Mouse (Mus musculus): ENCODE measurements around the gene Knstrn.

Knstrn gene

GRCm38 (mm10) chr2:118813981-118814836 is at the start of gene Knstrn:
Knstrn (plus strand) TSS chr2:118814003.
- CTCF ChIA-PET: interaction anchor here (0.6 to 0.7 kb wide), 4 partner anchors 25 to 209 kb away, joined by 3 to 5 read pairs (median 3); no protein-coding TSS in a partner anchor

DNA sequence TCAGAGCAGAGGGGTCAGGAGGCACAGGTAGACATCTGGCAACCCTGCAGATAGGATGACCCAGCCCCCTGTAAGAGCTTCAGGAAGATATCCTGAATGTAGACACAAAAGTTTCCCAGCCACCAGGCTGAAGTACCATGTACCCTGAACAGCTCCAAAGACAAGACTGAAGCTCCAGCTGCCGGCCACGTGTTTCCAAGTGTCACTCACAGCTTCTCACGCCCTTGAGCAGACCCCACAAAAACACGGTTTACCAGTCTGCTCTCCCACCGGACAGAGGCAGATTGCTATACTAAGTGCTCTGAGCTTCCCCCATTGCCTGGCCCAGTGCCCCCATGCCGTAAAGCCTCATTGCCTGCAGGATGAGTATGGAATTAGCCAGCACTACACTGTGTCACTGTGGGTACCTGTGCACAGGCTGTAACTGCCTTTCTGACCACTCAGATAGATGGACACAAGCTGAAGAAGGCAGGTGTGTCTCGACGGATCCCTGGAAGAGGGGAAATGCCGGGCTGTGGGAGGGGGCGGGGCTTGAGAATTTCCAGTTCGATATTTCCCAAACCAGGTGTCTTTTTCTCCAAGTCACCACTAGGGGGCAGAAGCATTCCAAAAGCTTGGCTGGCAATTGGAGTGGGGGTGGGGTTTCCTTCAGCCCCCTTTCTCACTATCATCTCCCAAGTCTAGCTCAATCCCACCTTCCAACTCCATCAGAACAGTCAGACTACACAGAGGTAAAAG is 49.5 kb upstream of the Knstrn start:
- CTCF ChIA-PET: interaction anchor here (0.5 to 2.0 kb wide), 6 partner anchors 12 to 427 kb away, joined by 3 to 10 read pairs (median 3); no protein-coding TSS in a partner anchor

DNA sequence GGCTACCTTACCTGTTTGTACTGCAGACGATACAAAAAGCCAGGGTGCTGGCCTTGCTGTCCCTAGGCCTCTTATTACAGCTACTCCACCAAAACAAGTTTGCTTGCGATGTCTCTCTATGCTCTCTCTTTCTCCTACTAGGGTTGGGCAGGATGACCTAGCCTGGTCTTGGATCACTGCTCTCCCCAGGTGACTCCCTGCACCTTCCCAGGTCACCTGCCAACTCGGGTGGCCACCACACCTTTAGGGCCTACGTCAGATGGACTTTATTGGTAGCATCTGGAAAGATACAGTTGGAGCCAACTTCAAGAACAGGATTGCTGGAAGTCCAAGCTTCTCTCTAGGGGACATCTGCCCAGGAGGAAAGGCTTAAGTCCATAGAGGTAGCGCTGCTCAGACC is 48.9 kb upstream of the Knstrn start:
- CTCF ChIA-PET: interaction anchor here (0.6 to 2.0 kb wide), 4 partner anchors 13 to 427 kb away, joined by 3 to 10 read pairs (median 4); no protein-coding TSS in a partner anchor

DNA sequence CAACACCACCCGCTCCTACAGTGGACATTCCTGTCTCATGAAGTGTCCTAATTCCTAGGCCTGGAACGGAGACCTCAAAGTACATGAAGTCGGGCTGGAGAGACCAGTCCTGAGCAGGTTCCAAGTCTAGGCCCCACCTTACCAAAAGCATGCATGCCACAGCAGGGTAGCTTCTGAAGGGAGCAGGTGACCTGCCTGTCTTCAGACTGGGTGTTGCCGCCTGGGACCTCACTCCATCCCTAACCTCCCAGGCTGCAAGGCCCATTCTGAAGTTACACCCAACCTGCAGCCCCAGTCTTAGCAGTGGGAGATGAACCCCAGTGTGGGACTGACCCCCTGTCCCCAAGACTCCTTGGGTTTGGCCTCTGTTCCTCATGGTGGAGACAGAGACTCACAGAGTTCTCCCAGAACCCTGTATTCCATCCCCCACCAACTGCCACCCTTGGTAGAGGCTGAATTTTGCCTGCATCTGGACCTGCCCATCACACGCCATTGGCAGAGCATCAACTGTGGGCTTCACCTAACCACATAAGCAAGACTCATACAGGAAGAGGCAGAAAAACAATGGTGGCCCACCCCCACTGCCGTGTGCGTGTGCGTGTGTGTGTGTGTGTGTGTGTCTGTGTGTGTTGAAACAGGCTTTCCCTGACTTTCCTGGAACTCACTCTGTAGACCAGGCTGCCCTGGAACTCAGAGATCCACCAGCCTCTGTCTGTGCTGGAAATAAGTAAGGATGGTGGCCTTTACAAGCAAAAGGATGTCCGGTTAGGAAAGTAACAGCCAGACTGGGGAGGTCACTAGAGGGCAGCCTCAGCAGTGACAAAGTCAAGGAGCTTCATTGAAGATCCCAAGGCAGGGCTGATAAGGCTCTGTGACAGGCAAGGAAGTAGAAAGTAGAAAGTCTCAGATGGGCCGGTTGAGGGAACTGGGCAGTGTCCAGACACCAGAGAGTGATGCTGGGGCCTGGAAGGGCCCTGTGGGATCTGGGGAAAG is 47.5 kb upstream of the Knstrn start:
- CTCF ChIA-PET: no interaction called here

GRCm38 (mm10) chr2:118772158-118772874 is 41.5 kb upstream of the Knstrn start, which contains the start of gene Phgr1:
Phgr1 (plus strand) TSS chr2:118772769.
- CTCF ChIA-PET: no interaction called here

DNA sequence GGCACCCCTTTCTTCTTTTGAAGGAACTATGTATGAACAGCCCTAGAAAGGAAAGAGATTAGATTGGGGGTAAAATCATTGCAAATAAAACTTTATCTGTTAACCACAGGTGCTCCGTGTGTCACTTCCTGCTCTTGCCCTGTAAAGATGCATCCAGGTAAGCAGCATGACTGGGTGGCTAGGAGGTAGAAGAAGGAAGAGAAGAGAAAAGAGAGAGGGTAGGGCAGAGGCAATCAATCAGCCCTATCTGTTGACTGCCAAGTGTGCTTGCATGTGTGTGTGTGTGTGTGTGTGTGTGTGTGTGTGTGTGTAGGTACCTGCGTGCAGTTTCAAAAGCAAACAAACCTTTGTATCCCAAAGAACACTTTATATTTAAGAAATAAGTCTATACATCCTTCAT is 39.3 kb upstream of the Knstrn start:
- CTCF ChIA-PET: no interaction called here

GRCm38 (mm10) chr2:118775396-118775795 is 38.4 kb upstream of the Knstrn start:
- CTCF ChIA-PET: no interaction called here

- CTCF ChIA-PET: no interaction called here
These were observed 38.0 kb upstream of the Knstrn start for GRCm38 (mm10) chr2:118775846-118776245.

DNA sequence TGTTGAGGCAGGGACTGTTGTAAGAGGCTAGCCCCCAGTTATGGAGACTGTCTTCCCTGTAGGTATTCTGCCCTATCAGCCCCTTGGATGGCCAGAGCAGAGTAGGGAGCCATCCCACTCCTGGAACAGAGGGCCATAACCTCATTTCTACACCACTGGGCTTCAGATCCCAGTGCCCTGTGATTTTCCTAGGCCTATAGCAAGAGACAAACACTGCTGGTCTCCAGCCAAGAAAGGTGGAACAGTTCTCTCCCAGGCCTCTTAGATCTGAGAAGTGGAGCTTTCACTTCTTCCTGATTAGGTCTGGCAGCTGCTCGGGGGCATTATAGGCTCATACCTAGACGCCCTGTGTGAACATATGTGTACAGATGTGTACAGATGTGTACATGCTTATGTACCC is 37.5 kb upstream of the Knstrn start:
- CTCF ChIA-PET: interaction anchor here (0.6 kb wide), 1 partner anchor 307 kb away, joined by 4 read pairs; no protein-coding TSS in a partner anchor

GRCm38 (mm10) chr2:118778418-118778817 is 35.4 kb upstream of the Knstrn start:
- CTCF ChIA-PET: interaction anchor here (0.7 kb wide), 2 partner anchors 13 to 631 kb away, joined by 4 to 5 read pairs; no protein-coding TSS in a partner anchor

- CTCF ChIA-PET: interaction anchor here (0.5 kb wide), 1 partner anchor 727 kb away, joined by 11 read pairs; no protein-coding TSS in a partner anchor
These were observed 34.7 kb upstream of the Knstrn start for GRCm38 (mm10) chr2:118779065-118779464.

DNA sequence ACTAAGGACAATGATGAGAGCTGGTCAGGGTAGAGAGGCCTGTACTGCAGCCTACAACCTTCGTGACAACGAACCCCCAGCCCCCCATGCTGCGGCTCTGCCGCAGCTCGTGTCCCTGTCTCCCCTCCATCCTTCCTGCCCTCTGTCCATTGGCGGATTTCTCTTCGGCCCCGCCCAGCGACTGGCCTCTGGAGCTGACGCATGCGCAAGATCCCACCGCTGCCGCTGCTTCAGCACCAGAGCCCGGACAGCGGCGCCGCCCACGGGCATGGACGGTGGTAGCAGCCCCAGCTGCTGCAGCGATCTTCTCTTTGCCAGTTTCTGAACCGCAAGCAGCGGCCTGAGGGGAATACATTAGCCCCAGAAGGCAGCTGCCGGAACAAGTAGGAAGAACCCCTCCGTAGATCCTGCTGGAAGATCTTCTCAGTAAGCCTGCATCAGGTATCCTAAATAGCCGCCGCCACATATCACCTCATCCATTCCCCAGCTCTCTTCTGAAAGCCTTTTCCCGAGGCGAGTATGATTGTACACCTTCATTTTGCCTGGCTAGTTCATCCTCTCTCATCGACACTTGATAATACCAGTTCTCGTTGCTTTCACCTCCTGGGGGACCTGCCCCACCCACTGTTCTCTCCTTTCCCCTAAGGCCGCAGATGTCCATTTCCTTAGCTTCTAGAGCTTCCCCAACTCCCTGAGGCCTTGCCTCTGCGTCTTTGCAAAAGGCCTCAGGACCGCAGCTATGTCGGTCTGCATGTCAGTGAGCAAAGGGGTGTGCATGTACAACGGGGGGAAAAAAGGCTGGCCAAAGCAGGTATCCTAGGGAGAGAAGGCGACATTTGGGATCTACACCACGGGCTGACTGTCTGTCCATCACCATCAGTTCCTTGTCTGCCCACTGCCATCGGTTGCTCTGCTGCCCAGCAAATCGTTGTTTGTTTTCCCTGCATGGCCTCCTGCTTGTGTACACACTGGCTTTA is 34.0 kb upstream of the Knstrn start, which contains the start of gene Disp2:
TSS of gene Disp2 (plus strand) at position 216 of the 977 bp plus-strand sequence.
- CTCF ChIA-PET: interaction anchor here (0.5 kb wide), 1 partner anchor 726 kb away, joined by 11 read pairs; no protein-coding TSS in a partner anchor

- CTCF ChIA-PET: interaction anchor here (0.6 kb wide), 1 partner anchor 264 kb away, joined by 19 read pairs; no protein-coding TSS in a partner anchor
These were observed 32.7 kb upstream of the Knstrn start for GRCm38 (mm10) chr2:118781115-118781514.

DNA sequence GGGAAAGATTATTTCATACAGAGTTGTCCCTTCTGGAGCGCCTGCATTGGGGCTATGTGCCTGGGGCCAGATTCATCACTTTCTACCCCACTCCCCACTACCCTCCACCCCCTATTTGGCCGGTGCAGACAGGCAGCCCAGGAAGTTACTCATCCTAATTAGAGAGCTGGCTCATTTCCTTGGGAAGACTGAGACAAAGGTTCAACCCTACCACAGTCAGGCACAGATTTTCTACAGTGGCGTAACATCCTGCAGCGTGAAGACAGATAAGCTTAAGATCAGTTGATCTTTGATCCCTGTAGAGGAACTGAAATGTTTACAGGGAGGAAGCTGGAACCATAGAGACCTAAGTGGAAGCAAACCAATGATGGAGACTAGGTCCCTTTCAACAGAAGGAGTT is 31.5 kb upstream of the Knstrn start:
- CTCF ChIA-PET: no interaction called here

- CTCF ChIA-PET: no interaction called here
These were observed 30.7 kb upstream of the Knstrn start for GRCm38 (mm10) chr2:118783093-118783492.

- CTCF ChIA-PET: no interaction called here
These were observed 30.1 kb upstream of the Knstrn start for GRCm38 (mm10) chr2:118783663-118784062.

GRCm38 (mm10) chr2:118786525-118786924 is 27.3 kb upstream of the Knstrn start:
- CTCF ChIA-PET: no interaction called here

GRCm38 (mm10) chr2:118789501-118789900 is 24.3 kb upstream of the Knstrn start:
- CTCF ChIA-PET: no interaction called here

- CTCF ChIA-PET: no interaction called here
These were observed 23.6 kb upstream of the Knstrn start for GRCm38 (mm10) chr2:118790221-118790550.
